Mouse (Mus musculus): Measurements from ENCODE around the gene Prom2. TPM values are rescaled to one million over a fixed set of nuclear protein-coding genes. Genes with fewer than 3 reads are reported as not detected.
A peak's percentile ranks its signal among the peaks of the same experiment; 100 is the strongest.

Gene Prom2
- polyA plus RNA-seq, 1 experiment from 2014 or later: 0.85 TPM

GRCm38 (mm10) chr2:127548342-127549074 is 7.2 kb upstream of the Prom2 start:
- peaks cover 7% of the 10 kb centered on the region; the same call in 1 of the 2 replicates for H3K27me3 ChIP-seq (ENCODE audit: insufficient read depth, poor library complexity, severe bottlenecking)
- no peaks in the 10 kb centered on the region for H3K36me3 ChIP-seq
- H3K4me3 ChIP-seq: no peak overlapping the region
- WGBS: 81% methylated on average over 5 of the region's 5 CpGs
- H3K9me3 ChIP-seq: no peaks in the 10 kb centered on the region
- no peak for DNase-seq (ENCODE audit: low spot score)
- H3K4me1 ChIP-seq (replicated peaks): 0 out of 2 replicates have a peak, but pooled peaks cover 4% of the 10 kb centered on the region
- no peak overlapping the region for H3K27ac ChIP-seq

GRCm38 (mm10) chr2:127541697-127542096 is 430 bp upstream of the Prom2 start:
- no peak overlapping the region for H3K4me3 ChIP-seq
- peaks cover 65% of the 10 kb centered on the region for H3K27me3 ChIP-seq (ENCODE audit: insufficient read depth, poor library complexity, severe bottlenecking)
- no peak for DNase-seq (ENCODE audit: low spot score)
- 85% methylated on average over 2 of the region's 2 CpGs for WGBS
- no peaks in the 10 kb centered on the region for H3K9me3 ChIP-seq
- peaks cover 11% of the 10 kb centered on the region for H3K4me1 ChIP-seq (replicated peaks)
- no peaks in the 10 kb centered on the region for H3K36me3 ChIP-seq
- no peak overlapping the region for H3K27ac ChIP-seq

- DNase-seq (ENCODE audit: low spot score): no peak
- Histone ChIP-seq H3K27ac (no peak overlapping the region), H3K4me3 (no peak overlapping the region), H3K27me3 (ENCODE audit: insufficient read depth, poor library complexity, severe bottlenecking) (peaks cover 65% of the 10 kb centered on the region), H3K4me1 (replicated peaks) (peaks cover 11% of the 10 kb centered on the region), H3K36me3 (no peaks in the 10 kb centered on the region), H3K9me3 (no peaks in the 10 kb centered on the region)
- WGBS: 21% methylated on average over 4 of the region's 4 CpGs
These were observed 1.8 kb downstream of the Prom2 start for GRCm38 (mm10) chr2:127539494-127539893.

- Histone ChIP-seq H3K27ac (no peak overlapping the region), H3K36me3 (no peaks in the 10 kb centered on the region), H3K27me3 (ENCODE audit: insufficient read depth, poor library complexity, severe bottlenecking) (peaks cover 48% of the 10 kb centered on the region), H3K4me3 (no peak overlapping the region), H3K9me3 (no peaks in the 10 kb centered on the region), H3K4me1 (replicated peaks) (peaks cover 11% of the 10 kb centered on the region)
- 75% methylated on average over 3 of the region's 3 CpGs for WGBS
- no peak for DNase-seq (ENCODE audit: low spot score)
These were observed 3.7 kb downstream of the Prom2 start for GRCm38 (mm10) chr2:127537548-127537947.

GRCm38 (mm10) chr2:127535363-127535762 is 5.9 kb downstream of the Prom2 start:
- Histone ChIP-seq H3K27me3 (ENCODE audit: insufficient read depth, poor library complexity, severe bottlenecking) (peaks cover 31% of the 10 kb centered on the region), H3K36me3 (no peaks in the 10 kb centered on the region), H3K9me3 (no peaks in the 10 kb centered on the region), H3K4me3 (no peak overlapping the region), H3K4me1 (replicated peaks) (peaks cover under 1% of the 10 kb centered on the region; the same call in 1 of the 2 replicates), H3K27ac (no peak overlapping the region)
- WGBS: 79% methylated on average over 9 of the region's 9 CpGs
- DNase-seq (ENCODE audit: low spot score): no peak

GRCm38 (mm10) chr2:127532379-127532778 is 8.9 kb downstream of the Prom2 start:
- Histone ChIP-seq H3K9me3 (no peaks in the 10 kb centered on the region), H3K36me3 (no peaks in the 10 kb centered on the region), H3K27ac (no peak overlapping the region), H3K27me3 (ENCODE audit: insufficient read depth, poor library complexity, severe bottlenecking) (peaks cover 4% of the 10 kb centered on the region; the same call in 1 of the 2 replicates), H3K4me3 (no peak overlapping the region), H3K4me1 (replicated peaks) (0 out of 2 replicates have a peak, but pooled peaks cover 4% of the 10 kb centered on the region)
- 13% methylated on average over 9 of the region's 9 CpGs for WGBS
- peak; percentile 49 for DNase-seq (ENCODE audit: low spot score)

GRCm38 (mm10) chr2:127531592-127531991 is 9.7 kb downstream of the Prom2 start:
- Histone ChIP-seq H3K36me3 (no peaks in the 10 kb centered on the region), H3K27ac (no peak overlapping the region), H3K9me3 (no peaks in the 10 kb centered on the region), H3K27me3 (ENCODE audit: insufficient read depth, poor library complexity, severe bottlenecking) (peaks cover 4% of the 10 kb centered on the region; the same call in 1 of the 2 replicates), H3K4me1 (replicated peaks) (0 out of 2 replicates have a peak, but pooled peaks cover 4% of the 10 kb centered on the region), H3K4me3 (no peak overlapping the region)
- no peak for DNase-seq (ENCODE audit: low spot score)
- 85% methylated on average over 2 of the region's 2 CpGs for WGBS

GRCm38 (mm10) chr2:127530418-127530817 is 10.8 kb downstream of the Prom2 start:
- peaks cover 4% of the 10 kb centered on the region; the same call in 1 of the 2 replicates for H3K27me3 ChIP-seq (ENCODE audit: insufficient read depth, poor library complexity, severe bottlenecking)
- no peak overlapping the region for H3K4me3 ChIP-seq
- no peak for DNase-seq (ENCODE audit: low spot score)
- WGBS: 69% methylated on average over 3 of the region's 3 CpGs
- H3K9me3 ChIP-seq: no peaks in the 10 kb centered on the region
- 0 out of 2 replicates have a peak, but pooled peaks cover 4% of the 10 kb centered on the region for H3K4me1 ChIP-seq (replicated peaks)
- H3K36me3 ChIP-seq: no peaks in the 10 kb centered on the region
- no peak overlapping the region for H3K27ac ChIP-seq

- no peaks in the 10 kb centered on the region for H3K9me3 ChIP-seq
- H3K36me3 ChIP-seq: no peaks in the 10 kb centered on the region
- DNase-seq (ENCODE audit: low spot score): no peak
- H3K27me3 ChIP-seq (ENCODE audit: insufficient read depth, poor library complexity, severe bottlenecking): peaks cover 2% of the 10 kb centered on the region; the same call in 1 of the 2 replicates
- H3K27ac ChIP-seq: no peak overlapping the region
- 80% methylated on average over 3 of the region's 3 CpGs for WGBS
- H3K4me3 ChIP-seq: no peak overlapping the region
- peaks cover 38% of the 10 kb centered on the region for H3K4me1 ChIP-seq (replicated peaks)
These were observed 16.1 kb downstream of the Prom2 start for GRCm38 (mm10) chr2:127525004-127525775.

- H3K9me3 ChIP-seq: no peaks in the 10 kb centered on the region
These were observed 17.1 kb downstream of the Prom2 start for GRCm38 (mm10) chr2:127523950-127524729.

GRCm38 (mm10) chr2:127522006-127522441 is 19.2 kb downstream of the Prom2 start, which contains the start of gene Kcnip3:
Kcnip3 (minus strand) TSS chr2:127522094.
- peaks cover 12% of the 10 kb centered on the region; the same call in 1 of the 2 replicates for H3K27me3 ChIP-seq (ENCODE audit: insufficient read depth, poor library complexity, severe bottlenecking)
- peak within 1 kb of the TSS; percentile 84 for H3K27ac ChIP-seq
- peaks cover 57% of the 10 kb centered on the region for H3K4me1 ChIP-seq (replicated peaks)
- no peaks in the 10 kb centered on the region for H3K9me3 ChIP-seq
- WGBS: 2% methylated on average over 10 of the region's 10 CpGs
- peak; percentile 60 for DNase-seq (ENCODE audit: low spot score)
- peak within 1 kb of the TSS; percentile 49 for H3K4me3 ChIP-seq
- H3K36me3 ChIP-seq: no peaks in the 10 kb centered on the region

More at GRCm38 (mm10) chr2:127523950-127524729, 17.1 kb downstream of the Prom2 start:
- H3K4me3 ChIP-seq: no peak overlapping the region
- peak overlapping the region; percentile 16; the same call in 1 of the 2 replicates for H3K27ac ChIP-seq
- peaks cover 8% of the 10 kb centered on the region; the same call in 1 of the 2 replicates for H3K27me3 ChIP-seq (ENCODE audit: insufficient read depth, poor library complexity, severe bottlenecking)
- H3K4me1 ChIP-seq (replicated peaks): peaks cover 48% of the 10 kb centered on the region
- no peaks in the 10 kb centered on the region for H3K36me3 ChIP-seq
- WGBS: 70% methylated on average over 7 of the region's 7 CpGs
- no peak for DNase-seq (ENCODE audit: low spot score)
